Mouse (Mus musculus): ENCODE measurements around the gene Ewsr1. TPM values are rescaled to one million over a fixed set of nuclear protein-coding genes. Genes with fewer than 3 reads are reported as not detected.

Gene Ewsr1
- polyA plus RNA-seq, 1 experiment from 2014 or later, result 1,448 TPM

- no peak overlapping the region for H3K4me3 ChIP-seq (ENCODE audit: inconsistent target)
- no peak overlapping the region for H3K27ac ChIP-seq
- WGBS (ENCODE audit: missing documents), result 100% methylated on average over 4 of the region's 4 CpGs
- H3K36me3 ChIP-seq (ENCODE audit: inconsistent target), result peaks cover 100% of the 10 kb centered on the region
- no peaks in the 10 kb centered on the region for H3K79me2 ChIP-seq (ENCODE audit: inconsistent target)
Measured at GRCm38 (mm10) chr11:5035421-5035820, 63.6 kb downstream of the Ewsr1 start.

- Histone ChIP-seq H3K79me2 (ENCODE audit: inconsistent target) (no peaks in the 10 kb centered on the region), H3K27ac (no peak overlapping the region), H3K36me3 (ENCODE audit: inconsistent target) (peaks cover 94% of the 10 kb centered on the region), H3K4me3 (ENCODE audit: inconsistent target) (no peak overlapping the region)
- 60% methylated on average over 2 of the region's 3 CpGs for WGBS (ENCODE audit: missing documents)
Measured at GRCm38 (mm10) chr11:5033136-5033535, 65.9 kb downstream of the Ewsr1 start.

- 93% methylated on average over 10 of the region's 10 CpGs for WGBS (ENCODE audit: missing documents)
- Histone ChIP-seq H3K27ac (no peak overlapping the region), H3K36me3 (ENCODE audit: inconsistent target) (peaks cover 94% of the 10 kb centered on the region), H3K4me3 (ENCODE audit: inconsistent target) (no peak overlapping the region), H3K79me2 (ENCODE audit: inconsistent target) (no peaks in the 10 kb centered on the region)
Measured at GRCm38 (mm10) chr11:5032706-5033105, 66.4 kb downstream of the Ewsr1 start.

- H3K36me3 ChIP-seq (ENCODE audit: inconsistent target), result peaks cover 93% of the 10 kb centered on the region
- WGBS (ENCODE audit: missing documents), result 98% methylated on average over 4 of the region's 7 CpGs
Measured at GRCm38 (mm10) chr11:5028228-5028627, 70.8 kb downstream of the Ewsr1 start.

GRCm38 (mm10) chr11:5025108-5025507 lies 74.0 kb downstream of the Ewsr1 start:
- 100% methylated on average over 1 of the region's 1 CpGs for WGBS (ENCODE audit: missing documents)
- H3K79me2 ChIP-seq (ENCODE audit: inconsistent target), result no peaks in the 10 kb centered on the region
- peaks cover 76% of the 10 kb centered on the region for H3K36me3 ChIP-seq (ENCODE audit: inconsistent target)
- no peak overlapping the region for H3K27ac ChIP-seq
- H3K4me3 ChIP-seq (ENCODE audit: inconsistent target), result no peak overlapping the region

More at GRCm38 (mm10) chr11:5028228-5028627, 70.8 kb downstream of the Ewsr1 start:
- H3K4me3 ChIP-seq (ENCODE audit: inconsistent target), result no peak overlapping the region
- H3K79me2 ChIP-seq (ENCODE audit: inconsistent target), result no peaks in the 10 kb centered on the region
- no peak overlapping the region for H3K27ac ChIP-seq

Other genes starting within 250 kb of the Ewsr1 start
- gene Nf2, start 249.7 kb downstream of the Ewsr1 start, polyA plus RNA-seq (2018), result 42.7 to 60.3 TPM (median 44.6 TPM) in 3 replicates
- 1.7 to 4.1 TPM (median 2.3 TPM) in 3 replicates for gene Nipsnap1, start 225.3 kb downstream of the Ewsr1 start, polyA plus RNA-seq (2018)
- gene Thoc5, start 203.9 kb downstream of the Ewsr1 start, polyA plus RNA-seq (2018), result 27.0 to 37.9 TPM (median 33.4 TPM) in 3 replicates
- gene Nefh, start 151.2 kb downstream of the Ewsr1 start, polyA plus RNA-seq (2018), result 0.11 to 0.14 TPM in 2 of 3 replicates, not detected in the other
- 127 to 179 TPM (median 133 TPM) in 3 replicates for gene Ap1b1, start 112.4 kb downstream of the Ewsr1 start, polyA plus RNA-seq (2018)
- gene Rasl10a, start 41.1 kb downstream of the Ewsr1 start, polyA plus RNA-seq (2018), result not detected in 3 replicates
- gene Gas2l1, start 33.9 kb downstream of the Ewsr1 start, polyA plus RNA-seq (2018), result 29.9 to 46.7 TPM (median 32.6 TPM) in 3 replicates
- 7.5 to 13.4 TPM (median 8.4 TPM) in 3 replicates for gene Rhbdd3, start 340 bp downstream of the Ewsr1 start, polyA plus RNA-seq (2018)
- 0.53 to 0.57 TPM (median 0.54 TPM) in 3 replicates for gene Emid1, start 53.0 kb upstream of the Ewsr1 start, polyA plus RNA-seq (2018)
- 6.3 to 13.0 TPM (median 9.3 TPM) in 3 replicates for gene Kremen1, start 162.3 kb upstream of the Ewsr1 start, polyA plus RNA-seq (2018)